11 mouse cellular contexts compared by ENCODE assay signal in the genomic region with DNA sequence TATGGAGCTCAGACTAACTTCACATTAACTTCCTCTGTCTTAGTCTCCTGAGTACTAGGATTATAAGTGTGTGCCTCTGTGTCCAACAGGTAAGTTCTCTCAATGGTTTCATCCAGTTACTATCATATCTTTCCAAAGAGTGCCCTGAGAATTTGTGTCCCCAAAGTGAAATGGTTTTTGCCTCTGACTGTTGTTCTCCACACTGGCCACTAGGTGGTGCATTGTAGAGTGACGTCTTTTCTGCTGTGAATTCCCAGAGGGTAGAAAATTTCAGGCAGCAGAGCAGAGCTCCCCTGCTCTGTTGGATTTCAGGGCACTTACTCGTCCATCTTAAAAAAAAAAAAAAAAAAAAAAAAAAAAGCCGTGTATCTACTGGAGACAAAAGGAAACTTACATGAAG.
DNase-seq lines count a peak whose midpoint lies in the region; ATAC-seq and TF ChIP-seq lines count a peak whose summit lies in the region.
"Had no signal": no experiment of that assay in that cellular context is flagged by ENCODE, and none has a peak within 500 bp of the region (broad histone marks: within the 10 kb centered on the region; RNA-seq: fewer than 3 reads in every experiment).

No protein-coding gene starts in this region.

- DNase-seq in hindbrain, embryonic 11.5 days (ENCODE audit: low spot score) = peak; percentile 22
- no peak for DNase-seq in hindbrain, embryonic 14.5 days (ENCODE audit: low spot score)
- no peak for DNase-seq in midbrain, postnatal 0 days (ENCODE audit: low spot score)
- DNase-seq in embryo, embryonic 10.5 days (ENCODE audit: low spot score) = peak; percentile 25
- DNase-seq in stomach, postnatal 0 days (ENCODE audit: low spot score) = no peak
- no peak for DNase-seq in right cerebral cortex, postnatal 10 days (ENCODE audit: low spot score in 2 of 2)
- no peak for DNase-seq in adrenal gland, postnatal 10 days

- H3K4me2 ChIP-seq in hindbrain, embryonic 11.5 days (replicated peaks; ENCODE audit: low read depth, low read length) = no peak overlapping the region
- no peak overlapping the region for H3K4me2 ChIP-seq in hindbrain, embryonic 14.5 days (replicated peaks)
- no peak overlapping the region for H3K4me2 ChIP-seq in midbrain, postnatal 0 days (ENCODE audit: low read depth, low read length, poor library complexity, severe bottlenecking)
- H3K4me2 ChIP-seq in midbrain, embryonic 15.5 days = no peak overlapping the region
- H3K4me2 ChIP-seq in stomach, postnatal 0 days (replicated peaks; ENCODE audit: low read depth) = no peak overlapping the region
- H3K4me2 ChIP-seq: limb, embryonic 15.5 days had no signal

- no peaks in the 10 kb centered on the region for H3K4me1 ChIP-seq in hindbrain, embryonic 11.5 days (replicated peaks; ENCODE audit: control insufficient read depth, insufficient read depth, low read length)
- no peaks in the 10 kb centered on the region for H3K4me1 ChIP-seq in hindbrain, embryonic 14.5 days (replicated peaks; ENCODE audit: control insufficient read depth, insufficient read depth, low read length)
- no peaks in the 10 kb centered on the region for H3K4me1 ChIP-seq in midbrain, postnatal 0 days (ENCODE audit: insufficient read depth, low read length)
- no peaks in the 10 kb centered on the region for H3K4me1 ChIP-seq in midbrain, embryonic 15.5 days
- no peaks in the 10 kb centered on the region for H3K4me1 ChIP-seq in stomach, postnatal 0 days (replicated peaks; ENCODE audit: control insufficient read depth, insufficient read depth)
- H3K4me1 ChIP-seq: limb, embryonic 15.5 days had no signal

- H3K4me3 ChIP-seq in hindbrain, embryonic 11.5 days (ENCODE audit: low read depth, low read length) = no peak overlapping the region
- H3K4me3 ChIP-seq in hindbrain, embryonic 14.5 days (replicated peaks; ENCODE audit: low read length) = no peak overlapping the region
- no peak overlapping the region for H3K4me3 ChIP-seq in midbrain, postnatal 0 days (ENCODE audit: low read depth, low read length)
- H3K4me3 ChIP-seq in midbrain, embryonic 15.5 days = no peak overlapping the region
- H3K4me3 ChIP-seq in stomach, postnatal 0 days (ENCODE audit: low read depth, low read length) = no peak overlapping the region
- H3K4me3 ChIP-seq: limb, embryonic 15.5 days had no signal

- no peaks in the 10 kb centered on the region for H3K27me3 ChIP-seq in hindbrain, embryonic 11.5 days (ENCODE audit: control insufficient read depth, insufficient read depth, low read length)
- no peaks in the 10 kb centered on the region for H3K27me3 ChIP-seq in hindbrain, embryonic 14.5 days (ENCODE audit: control insufficient read depth, insufficient read depth, low read length)
- no peaks in the 10 kb centered on the region for H3K27me3 ChIP-seq in midbrain, postnatal 0 days (ENCODE audit: insufficient read depth, low read length)
- H3K27me3 ChIP-seq in midbrain, embryonic 15.5 days (replicated peaks) = no peaks in the 10 kb centered on the region
- H3K27me3 ChIP-seq in stomach, postnatal 0 days (ENCODE audit: control insufficient read depth, insufficient read depth, low read length) = no peaks in the 10 kb centered on the region
- H3K27me3 ChIP-seq: limb, embryonic 15.5 days had no signal

- H3K36me3 ChIP-seq in hindbrain, embryonic 11.5 days (ENCODE audit: control insufficient read depth, insufficient read depth, low read length) = no peaks in the 10 kb centered on the region
- no peaks in the 10 kb centered on the region for H3K36me3 ChIP-seq in hindbrain, embryonic 14.5 days (replicated peaks; ENCODE audit: control insufficient read depth, insufficient read depth)
- H3K36me3 ChIP-seq in midbrain, postnatal 0 days (ENCODE audit: insufficient read depth, low read length) = no peaks in the 10 kb centered on the region
- no peaks in the 10 kb centered on the region for H3K36me3 ChIP-seq in midbrain, embryonic 15.5 days (replicated peaks)
- no peaks in the 10 kb centered on the region for H3K36me3 ChIP-seq in stomach, postnatal 0 days (ENCODE audit: control insufficient read depth, insufficient read depth, low read length)
- H3K36me3 ChIP-seq: G1E; limb, embryonic 15.5 days had no signal

- H3K27ac ChIP-seq in hindbrain, embryonic 11.5 days (ENCODE audit: low read depth, low read length) = no peak overlapping the region
- H3K27ac ChIP-seq in hindbrain, embryonic 14.5 days = no peak overlapping the region
- no peak overlapping the region for H3K27ac ChIP-seq in midbrain, postnatal 0 days (ENCODE audit: low read depth, low read length)
- no peak overlapping the region for H3K27ac ChIP-seq in midbrain, embryonic 15.5 days
- no peak overlapping the region for H3K27ac ChIP-seq in stomach, postnatal 0 days (replicated peaks)
- H3K27ac ChIP-seq: limb, embryonic 15.5 days had no signal

- ATAC-seq in hindbrain, embryonic 11.5 days (ENCODE audit: low FRiP score) = no peak
- ATAC-seq in hindbrain, embryonic 14.5 days (ENCODE audit: low FRiP score) = no peak
- no peak for ATAC-seq in midbrain, postnatal 0 days (ENCODE audit: low FRiP score)
- ATAC-seq in midbrain, embryonic 15.5 days (replicated peaks) = no peak
- ATAC-seq in stomach, postnatal 0 days (ENCODE audit: low FRiP score, low TSS enrichment) = no peak
- ATAC-seq: forebrain, embryonic 16.5 days had no signal

- 43% methylated on average over 3 of the region's 3 CpGs for WGBS in hindbrain, embryonic 11.5 days
- 32% methylated on average over 3 of the region's 3 CpGs for WGBS in hindbrain, embryonic 14.5 days
- 42% methylated on average over 3 of the region's 3 CpGs for WGBS in midbrain, postnatal 0 days
- WGBS in midbrain, embryonic 15.5 days = 40% methylated on average over 3 of the region's 3 CpGs
- 42% methylated on average over 3 of the region's 3 CpGs for WGBS in stomach, postnatal 0 days

- H3K9ac ChIP-seq in hindbrain, embryonic 11.5 days (ENCODE audit: low read depth, low read length) = no peak overlapping the region
- no peak overlapping the region for H3K9ac ChIP-seq in hindbrain, embryonic 14.5 days
- no peak overlapping the region for H3K9ac ChIP-seq in midbrain, postnatal 0 days (replicated peaks; ENCODE audit: low read length, poor library complexity, severe bottlenecking)
- no peak overlapping the region for H3K9ac ChIP-seq in midbrain, embryonic 15.5 days
- H3K9ac ChIP-seq in stomach, postnatal 0 days (ENCODE audit: low read length) = no peak overlapping the region
- H3K9ac ChIP-seq: limb, embryonic 15.5 days had no signal

- TF ChIP-seq CTCF in midbrain, postnatal 0 days (IDR thresholded peaks at IDR 0.05) = peak; percentile 45
- peak; percentile 66 for TF ChIP-seq CTCF in stomach, postnatal 0 days (IDR thresholded peaks at IDR 0.05; ENCODE audit: low read depth)

- TF ChIP-seq EP300 in stomach, postnatal 0 days (optimal IDR thresholded peaks at IDR 0.05) = no peak

- H3K9me3 ChIP-seq in hindbrain, embryonic 11.5 days (ENCODE audit: control insufficient read depth, low read length) = no peaks in the 10 kb centered on the region
- 0 out of 2 replicates have a peak, but pooled peaks cover 9% of the 10 kb centered on the region for H3K9me3 ChIP-seq in hindbrain, embryonic 14.5 days (ENCODE audit: control insufficient read depth, low read length)
- H3K9me3 ChIP-seq in midbrain, postnatal 0 days (ENCODE audit: low read length) = no peaks in the 10 kb centered on the region
- H3K9me3 ChIP-seq in midbrain, embryonic 15.5 days = no peaks in the 10 kb centered on the region
- no peaks in the 10 kb centered on the region for H3K9me3 ChIP-seq in stomach, postnatal 0 days (ENCODE audit: control insufficient read depth, low read length)
- H3K9me3 ChIP-seq: limb, embryonic 15.5 days had no signal

Comparison
In these comparisons a context has a peak if more than half of its experiments do, and no peak if none do; other contexts are left out.
1. DNase-seq: peak in hindbrain, embryonic 11.5 days (single experiment) and embryo, embryonic 10.5 days (single experiment); none in hindbrain, embryonic 14.5 days (single experiment), midbrain, postnatal 0 days (single experiment), stomach, postnatal 0 days (single experiment), right cerebral cortex, postnatal 10 days (0 of 2) and adrenal gland, postnatal 10 days (single experiment).